Mouse (Mus musculus): ENCODE measurements around the gene Fam171a1. TPM values are rescaled to one million over a fixed set of nuclear protein-coding genes. Genes with fewer than 3 reads are reported as not detected.

Fam171a1 gene
- polyA plus RNA-seq, 1 experiment from 2014 or later: 44.5 TPM

DNA sequence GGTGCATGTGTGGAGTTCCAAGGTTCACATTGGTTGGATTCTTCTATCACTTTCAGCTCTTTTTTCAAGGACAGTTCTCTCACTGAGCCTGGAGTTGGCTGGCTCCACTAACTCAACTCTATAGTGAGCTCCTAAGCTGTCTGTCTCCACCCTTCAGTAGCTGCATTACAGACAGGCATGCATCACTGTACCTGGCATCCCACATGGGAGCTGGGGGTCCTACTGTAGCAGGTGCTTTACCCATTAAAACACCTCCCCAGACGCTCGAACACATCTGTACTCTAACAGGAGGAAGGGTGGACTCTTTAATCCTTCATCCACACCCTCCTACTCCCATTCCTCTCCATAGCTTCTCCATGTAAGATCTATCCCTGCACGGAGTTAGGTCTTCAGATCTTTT, 5.6 kb upstream of the Fam171a1 start:
- Histone ChIP-seq H3K36me3 (ENCODE audit: control insufficient read depth, insufficient read depth, low read length) (no peaks in the 10 kb centered on the region), H3K27ac (ENCODE audit: low read depth, low read length) (no peak overlapping the region), H3K9me3 (ENCODE audit: control insufficient read depth, low read length) (no peaks in the 10 kb centered on the region), H3K27me3 (ENCODE audit: control insufficient read depth, insufficient read depth, low read length) (no peaks in the 10 kb centered on the region), H3K9ac (replicated peaks; ENCODE audit: low read depth, low read length) (no peak overlapping the region), H3K4me3 (ENCODE audit: low read depth, low read length) (no peak overlapping the region), H3K4me2 (ENCODE audit: low read depth, low read length) (no peak overlapping the region), H3K4me1 (ENCODE audit: control insufficient read depth, insufficient read depth, low read length) (no peaks in the 10 kb centered on the region)
- no peak for ATAC-seq (ENCODE audit: low read depth)
- WGBS: 84% methylated on average over 3 of the region's 3 CpGs

DNA sequence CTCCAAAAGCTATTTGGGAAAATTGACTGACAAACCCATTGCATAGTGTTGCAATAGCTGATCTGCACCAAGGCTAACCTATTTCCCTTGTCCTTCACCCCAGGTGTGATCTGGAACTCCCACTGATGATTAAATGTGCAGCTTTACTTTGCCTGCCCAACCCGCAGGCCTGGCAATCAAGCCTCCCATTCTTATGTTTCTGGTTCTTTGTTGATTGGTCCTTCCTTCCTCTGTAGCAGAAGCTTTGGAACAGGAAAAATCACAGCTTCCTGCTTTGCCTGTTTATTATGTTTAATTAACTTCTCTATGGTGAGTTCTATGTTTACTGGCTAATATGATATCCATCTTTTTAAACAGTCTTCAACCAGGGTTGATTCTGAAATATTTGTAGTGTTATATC, 5.2 kb upstream of the Fam171a1 start:
- no peak overlapping the region for H3K9ac ChIP-seq (replicated peaks; ENCODE audit: low read depth, low read length)
- no peaks in the 10 kb centered on the region for H3K4me1 ChIP-seq (ENCODE audit: control insufficient read depth, insufficient read depth, low read length)
- WGBS: 87% methylated on average over 1 of the region's 1 CpGs
- H3K27me3 ChIP-seq (ENCODE audit: control insufficient read depth, insufficient read depth, low read length): no peaks in the 10 kb centered on the region
- no peaks in the 10 kb centered on the region for H3K9me3 ChIP-seq (ENCODE audit: control insufficient read depth, low read length)
- H3K27ac ChIP-seq (ENCODE audit: low read depth, low read length): no peak overlapping the region
- no peaks in the 10 kb centered on the region for H3K36me3 ChIP-seq (ENCODE audit: control insufficient read depth, insufficient read depth, low read length)
- no peak overlapping the region for H3K4me3 ChIP-seq (ENCODE audit: low read depth, low read length)
- H3K4me2 ChIP-seq (ENCODE audit: low read depth, low read length): no peak overlapping the region
- ATAC-seq (ENCODE audit: low read depth): no peak

DNA sequence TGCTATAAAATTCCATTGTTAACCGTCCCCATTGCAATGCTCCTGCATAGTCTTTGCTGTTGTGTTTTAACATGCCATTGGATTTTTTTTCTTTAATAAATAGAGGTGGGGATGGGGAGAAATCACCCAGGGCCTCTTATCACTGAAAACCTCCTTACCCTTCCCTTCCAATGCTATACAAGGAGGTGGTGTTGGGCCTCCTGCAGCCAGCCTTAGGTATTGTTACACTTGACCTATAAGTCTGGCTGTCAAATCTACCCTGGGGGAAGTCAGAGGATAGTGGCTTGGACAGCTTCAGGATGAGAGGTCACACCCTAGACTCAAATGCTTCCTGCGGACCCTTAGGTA, 3.8 kb downstream of the Fam171a1 start:
- H3K27ac ChIP-seq (ENCODE audit: low read depth, low read length): peak overlapping the region; percentile 92; the same call in 1 of the 2 replicates
- H3K4me2 ChIP-seq (ENCODE audit: low read depth, low read length): peak overlapping the region; percentile 32; the same call in 1 of the 2 replicates
- H3K9me3 ChIP-seq (ENCODE audit: control insufficient read depth, low read length): no peaks in the 10 kb centered on the region
- ATAC-seq (ENCODE audit: low read depth): peak; percentile 68; the same call in 1 of the 2 replicates
- H3K9ac ChIP-seq (replicated peaks; ENCODE audit: low read depth, low read length): peak overlapping the region; percentile 96
- no peaks in the 10 kb centered on the region for H3K36me3 ChIP-seq (ENCODE audit: control insufficient read depth, insufficient read depth, low read length)
- WGBS: 31% methylated on average over 2 of the region's 2 CpGs
- H3K27me3 ChIP-seq (ENCODE audit: control insufficient read depth, insufficient read depth, low read length): no peaks in the 10 kb centered on the region
- H3K4me1 ChIP-seq (ENCODE audit: control insufficient read depth, insufficient read depth, low read length): peaks cover 10% of the 10 kb centered on the region; the same call in 1 of the 2 replicates
- peak overlapping the region; percentile 84 for H3K4me3 ChIP-seq (ENCODE audit: low read depth, low read length)

DNA sequence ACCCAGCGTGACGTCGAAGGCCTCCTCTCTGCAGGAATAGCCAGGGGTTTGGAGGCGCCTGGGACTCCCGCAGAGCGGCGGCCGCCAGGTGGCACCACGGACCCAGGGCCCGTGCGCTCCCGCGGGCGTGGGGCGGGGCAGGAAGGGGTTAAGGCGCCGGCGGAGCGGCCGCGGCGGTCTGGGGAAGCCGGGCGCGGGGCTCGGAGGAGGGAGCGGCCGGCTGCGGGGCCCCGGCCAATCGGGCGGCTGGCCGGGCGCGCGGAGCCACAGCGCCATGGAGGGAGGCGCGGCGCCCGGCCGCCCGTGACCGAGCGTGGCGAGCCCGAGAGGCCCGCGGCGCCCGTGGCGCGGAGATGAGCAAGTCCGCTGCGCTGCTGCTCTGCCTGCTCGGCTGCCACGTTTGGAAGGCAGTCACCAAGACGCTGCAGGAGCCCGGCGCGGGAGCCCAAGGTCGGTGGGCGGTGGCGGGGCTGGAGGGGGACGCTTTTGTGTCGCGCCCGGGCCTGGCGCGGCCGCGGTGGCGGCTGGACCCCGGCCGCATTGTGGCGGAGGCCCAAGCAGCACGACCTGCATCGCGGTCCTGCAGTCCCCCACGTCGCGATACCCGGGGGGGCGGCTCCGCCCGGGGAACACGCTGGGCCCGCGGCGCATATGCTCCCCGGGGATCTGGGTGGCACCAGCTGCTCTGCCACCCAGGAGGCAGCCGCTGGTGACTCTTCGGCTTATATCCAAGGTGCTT, 4.3 kb downstream of the Fam171a1 start:
- Histone ChIP-seq H3K36me3 (ENCODE audit: control insufficient read depth, insufficient read depth, low read length) (no peaks in the 10 kb centered on the region), H3K4me2 (ENCODE audit: low read depth, low read length) (peak overlapping the region; percentile 70; the same call in 1 of the 2 replicates), H3K27ac (ENCODE audit: low read depth, low read length) (peak overlapping the region; percentile 92), H3K4me3 (ENCODE audit: low read depth, low read length) (peak overlapping the region; percentile 84), H3K4me1 (ENCODE audit: control insufficient read depth, insufficient read depth, low read length) (peaks cover 10% of the 10 kb centered on the region; the same call in 1 of the 2 replicates), H3K9me3 (ENCODE audit: control insufficient read depth, low read length) (no peaks in the 10 kb centered on the region), H3K9ac (replicated peaks; ENCODE audit: low read depth, low read length) (peak overlapping the region; percentile 96), H3K27me3 (ENCODE audit: control insufficient read depth, insufficient read depth, low read length) (no peaks in the 10 kb centered on the region)
- ATAC-seq (ENCODE audit: low read depth): peak; percentile 95
- 0% methylated on average over 70 of the region's 93 CpGs for WGBS

DNA sequence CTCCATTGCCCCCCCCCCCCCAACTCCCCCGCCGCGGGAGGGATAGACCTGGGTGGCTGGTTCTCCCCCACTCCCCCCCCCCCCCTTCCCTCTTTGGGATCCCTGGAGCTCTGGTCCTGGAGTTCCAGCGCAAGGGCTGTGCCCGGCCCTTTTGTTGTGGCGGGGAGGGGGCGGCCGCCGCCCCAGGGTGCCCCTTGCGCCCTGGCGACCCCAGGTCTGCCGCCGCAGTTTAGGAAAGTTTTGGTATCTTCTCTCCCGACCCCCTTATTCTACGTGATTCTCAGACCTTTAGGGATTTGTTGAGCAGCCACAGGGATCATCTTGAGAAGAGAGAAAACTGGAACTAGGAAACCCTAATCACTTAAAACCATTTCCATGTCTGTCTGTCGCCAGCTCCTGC, 4.9 kb downstream of the Fam171a1 start:
- H3K9ac ChIP-seq (replicated peaks; ENCODE audit: low read depth, low read length): peak overlapping the region; percentile 96
- peaks cover 10% of the 10 kb centered on the region; the same call in 1 of the 2 replicates for H3K4me1 ChIP-seq (ENCODE audit: control insufficient read depth, insufficient read depth, low read length)
- ATAC-seq (ENCODE audit: low read depth): peak; percentile 21
- H3K4me2 ChIP-seq (ENCODE audit: low read depth, low read length): peak overlapping the region; percentile 70
- H3K36me3 ChIP-seq (ENCODE audit: control insufficient read depth, insufficient read depth, low read length): no peaks in the 10 kb centered on the region
- peak overlapping the region; percentile 84 for H3K4me3 ChIP-seq (ENCODE audit: low read depth, low read length)
- no peaks in the 10 kb centered on the region for H3K27me3 ChIP-seq (ENCODE audit: control insufficient read depth, insufficient read depth, low read length)
- 0% methylated on average over 7 of the region's 16 CpGs for WGBS
- H3K27ac ChIP-seq (ENCODE audit: low read depth, low read length): peak overlapping the region; percentile 92
- no peaks in the 10 kb centered on the region for H3K9me3 ChIP-seq (ENCODE audit: control insufficient read depth, low read length)

- no peaks in the 10 kb centered on the region for H3K9me3 ChIP-seq (ENCODE audit: control insufficient read depth, low read length)
- no peak overlapping the region for H3K27ac ChIP-seq (ENCODE audit: low read depth, low read length)
- peak overlapping the region; percentile 84 for H3K4me3 ChIP-seq (ENCODE audit: low read depth, low read length)
- H3K36me3 ChIP-seq (ENCODE audit: control insufficient read depth, insufficient read depth, low read length): no peaks in the 10 kb centered on the region
- H3K4me2 ChIP-seq (ENCODE audit: low read depth, low read length): peak overlapping the region; percentile 70
- peaks cover 10% of the 10 kb centered on the region; the same call in 1 of the 2 replicates for H3K4me1 ChIP-seq (ENCODE audit: control insufficient read depth, insufficient read depth, low read length)
- no peak for ATAC-seq (ENCODE audit: low read depth)
- no peaks in the 10 kb centered on the region for H3K27me3 ChIP-seq (ENCODE audit: control insufficient read depth, insufficient read depth, low read length)
- 19% methylated on average over 4 of the region's 4 CpGs for WGBS
- peak overlapping the region; percentile 96 for H3K9ac ChIP-seq (replicated peaks; ENCODE audit: low read depth, low read length)
Measured at GRCm38 (mm10) chr2:3119371-3119935, 5.4 kb downstream of the Fam171a1 start.

DNA sequence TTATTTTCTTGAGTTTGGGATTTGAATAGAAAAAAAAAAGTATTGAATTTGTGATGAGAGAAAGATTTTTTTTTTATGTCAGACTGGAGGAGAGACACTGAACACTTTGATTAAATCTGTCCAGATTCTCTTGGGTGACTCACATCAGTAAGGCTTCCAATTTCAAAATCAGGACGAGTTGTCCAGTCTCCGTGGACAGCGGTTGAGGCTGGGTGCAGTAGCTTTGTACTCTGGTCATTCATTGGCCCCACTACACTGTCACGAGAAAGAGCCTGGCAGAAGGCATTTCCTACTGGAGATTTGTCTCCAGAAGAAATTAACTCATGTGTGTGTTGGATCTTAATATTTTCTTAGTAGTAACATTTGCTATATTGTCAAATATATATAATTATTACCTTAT, 8.5 kb downstream of the Fam171a1 start:
- H3K9ac ChIP-seq (replicated peaks; ENCODE audit: low read depth, low read length): no peak overlapping the region
- peaks cover 10% of the 10 kb centered on the region; the same call in 1 of the 2 replicates for H3K4me1 ChIP-seq (ENCODE audit: control insufficient read depth, insufficient read depth, low read length)
- no peak for ATAC-seq (ENCODE audit: low read depth)
- no peaks in the 10 kb centered on the region for H3K27me3 ChIP-seq (ENCODE audit: control insufficient read depth, insufficient read depth, low read length)
- H3K4me2 ChIP-seq (ENCODE audit: low read depth, low read length): no peak overlapping the region
- no peak overlapping the region for H3K27ac ChIP-seq (ENCODE audit: low read depth, low read length)
- H3K36me3 ChIP-seq (ENCODE audit: control insufficient read depth, insufficient read depth, low read length): no peaks in the 10 kb centered on the region
- H3K4me3 ChIP-seq (ENCODE audit: low read depth, low read length): no peak overlapping the region
- 86% methylated on average over 4 of the region's 4 CpGs for WGBS
- H3K9me3 ChIP-seq (ENCODE audit: control insufficient read depth, low read length): no peaks in the 10 kb centered on the region

DNA sequence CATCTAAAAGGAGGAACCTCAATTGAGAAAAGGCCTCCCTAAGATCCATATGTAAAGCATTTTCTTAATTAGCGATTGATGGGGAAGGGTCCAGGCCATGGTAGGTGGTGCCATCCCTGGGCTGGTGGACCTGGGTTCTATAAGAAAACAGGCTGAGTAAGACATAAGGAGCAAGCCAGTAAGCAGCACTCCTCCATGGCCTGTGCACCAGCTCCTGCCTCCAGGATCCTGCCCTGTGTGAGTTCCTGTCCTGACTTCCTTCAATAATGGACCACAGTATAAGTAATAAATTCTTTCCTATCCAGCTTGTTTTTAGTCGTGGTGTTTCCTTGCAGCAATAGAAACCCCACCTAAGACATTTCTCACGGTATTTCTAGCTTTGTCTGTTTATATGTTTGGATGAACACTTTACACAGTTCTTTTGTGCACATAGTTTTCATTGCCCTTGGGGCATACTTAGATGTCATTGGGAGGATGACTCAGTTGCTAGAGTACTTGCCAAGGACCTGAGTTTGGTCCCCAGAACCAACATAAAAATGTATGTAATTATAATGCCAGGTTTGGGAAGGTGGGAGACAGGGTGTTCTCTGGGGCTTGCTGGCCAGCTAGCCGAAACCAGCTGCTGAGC, 13.3 kb downstream of the Fam171a1 start:
- 82% methylated on average over 4 of the region's 4 CpGs for WGBS
- no peak for ATAC-seq (ENCODE audit: low read depth)
- no peaks in the 10 kb centered on the region for H3K36me3 ChIP-seq (ENCODE audit: control insufficient read depth, insufficient read depth, low read length)

DNA sequence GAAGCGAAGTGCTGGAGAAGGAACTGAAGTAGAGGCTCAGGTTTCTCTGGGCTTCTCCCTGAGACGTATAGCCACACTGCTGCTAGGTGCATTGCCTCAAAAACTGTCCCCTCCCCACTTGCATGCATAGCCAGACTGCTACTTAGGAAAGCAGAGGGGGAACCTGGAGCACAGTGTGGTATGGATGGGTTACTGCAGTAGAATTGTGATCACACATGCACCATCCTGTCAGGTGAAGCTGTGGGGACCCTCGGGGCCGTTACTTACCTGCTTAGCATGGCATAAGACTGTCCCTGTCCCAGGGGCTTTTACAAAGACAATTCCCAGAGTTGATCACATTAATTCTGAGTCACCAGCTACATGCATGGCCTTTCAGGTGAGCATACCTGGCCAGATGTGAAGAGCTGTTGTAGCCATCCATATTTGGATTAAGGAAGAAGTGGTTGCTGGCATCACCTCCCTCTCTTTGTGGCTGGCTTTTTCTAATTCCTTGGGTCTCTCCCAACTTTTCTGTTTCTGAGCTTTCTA, 14.4 kb downstream of the Fam171a1 start:
- Histone ChIP-seq H3K27me3 (ENCODE audit: control insufficient read depth, insufficient read depth, low read length) (no peaks in the 10 kb centered on the region), H3K4me2 (ENCODE audit: low read depth, low read length) (no peak overlapping the region), H3K9ac (replicated peaks; ENCODE audit: low read depth, low read length) (no peak overlapping the region), H3K4me1 (ENCODE audit: control insufficient read depth, insufficient read depth, low read length) (no peaks in the 10 kb centered on the region), H3K27ac (ENCODE audit: low read depth, low read length) (no peak overlapping the region), H3K36me3 (ENCODE audit: control insufficient read depth, insufficient read depth, low read length) (no peaks in the 10 kb centered on the region), H3K4me3 (ENCODE audit: low read depth, low read length) (no peak overlapping the region), H3K9me3 (ENCODE audit: control insufficient read depth, low read length) (no peaks in the 10 kb centered on the region)
- ATAC-seq (ENCODE audit: low read depth): no peak
- WGBS: 83% methylated on average over 4 of the region's 4 CpGs

More for the DNA sequence above, 13.3 kb downstream of the Fam171a1 start:
- no peak overlapping the region for H3K4me3 ChIP-seq (ENCODE audit: low read depth, low read length)
- H3K27me3 ChIP-seq (ENCODE audit: control insufficient read depth, insufficient read depth, low read length): no peaks in the 10 kb centered on the region
- no peaks in the 10 kb centered on the region for H3K4me1 ChIP-seq (ENCODE audit: control insufficient read depth, insufficient read depth, low read length)
- no peak overlapping the region for H3K9ac ChIP-seq (replicated peaks; ENCODE audit: low read depth, low read length)
- H3K9me3 ChIP-seq (ENCODE audit: control insufficient read depth, low read length): no peaks in the 10 kb centered on the region
- H3K4me2 ChIP-seq (ENCODE audit: low read depth, low read length): no peak overlapping the region
- no peak overlapping the region for H3K27ac ChIP-seq (ENCODE audit: low read depth, low read length)

Data from neural tube, embryonic 14.5 days (tissue).